Comparison of ENCODE assay signal across 9 mouse cellular contexts in the genomic region with DNA sequence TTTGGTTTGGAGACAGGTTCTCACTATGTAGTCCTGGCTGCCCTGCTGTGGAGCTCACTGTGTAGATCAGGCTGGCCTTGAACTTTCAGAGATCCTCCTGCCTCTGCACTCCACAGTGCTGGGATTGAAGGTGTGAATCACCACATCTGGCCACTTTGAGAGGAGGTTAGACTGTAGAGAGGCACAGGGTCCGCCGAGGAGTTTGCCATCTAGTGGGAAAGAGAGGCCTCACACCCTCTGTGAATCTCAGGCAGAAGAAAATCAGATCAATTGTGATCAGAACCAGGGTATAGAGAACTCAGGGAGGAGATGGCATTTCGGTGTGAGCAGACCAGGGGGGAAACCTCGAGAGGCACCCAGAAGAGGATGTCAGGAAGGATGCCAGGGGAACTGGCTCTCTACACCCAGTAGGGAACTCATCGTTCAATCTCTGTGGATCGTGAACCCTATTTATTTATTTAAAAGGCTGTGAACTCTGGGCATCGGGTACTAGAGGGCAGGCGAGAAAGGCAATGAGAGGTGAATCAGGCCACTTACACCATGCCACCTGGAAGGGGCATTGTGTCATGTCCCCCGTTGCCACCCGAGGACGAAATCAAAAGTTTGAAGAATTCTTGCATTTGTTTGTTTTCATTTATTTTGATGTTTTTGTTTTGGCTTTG. TPM values are rescaled to one million over a fixed set of nuclear protein-coding genes. Genes with fewer than 3 reads are reported as not detected.
DNase-seq lines count a peak whose midpoint lies in the region; ATAC-seq and TF ChIP-seq lines count a peak whose summit lies in the region.
"Had no signal": no experiment of that assay in that cellular context is flagged by ENCODE, and none has a peak within 500 bp of the region (broad histone marks: within the 10 kb centered on the region; RNA-seq: fewer than 3 reads in every experiment).

No protein-coding gene starts in this region.

- no peak for ATAC-seq in frontal cortex, adult (ENCODE audit: low TSS enrichment)

- H3K9me3 ChIP-seq in MEL (replicated peaks; ENCODE audit: insufficient read depth, low read length) = no peaks in the 10 kb centered on the region

- no peak overlapping the region for H3K4me3 ChIP-seq in layer of hippocampus, adult 2 months
- no peak overlapping the region for H3K4me3 ChIP-seq in MEL (ENCODE audit: control insufficient read depth in 1 of 2, insufficient read depth in 1 of 2, low read depth in 2 of 2, low read length in 2 of 2)

- peak; percentile 40 for TF ChIP-seq RAD21 in MEL (IDR thresholded peaks at IDR 0.05; ENCODE audit: low read depth, low read length)

- peaks cover 0 to 2% of the 10 kb centered on the region in 2 experiments; a peak in 1 of 4 replicates for H3K27me3 ChIP-seq in MEL (ENCODE audit: control insufficient read depth in 1 of 2, insufficient read depth in 2 of 2, low read length in 2 of 2)

- no peaks in the 10 kb centered on the region for H3K79me2 ChIP-seq in MEL (ENCODE audit: control insufficient read depth, insufficient read depth, low read length, poor library complexity)

- no peaks in the 10 kb centered on the region for H3K4me1 ChIP-seq in MEL (ENCODE audit: control insufficient read depth in 1 of 2, insufficient read depth in 2 of 2, low read length in 2 of 2)

- H3K27ac ChIP-seq in layer of hippocampus, adult 2 months = no peak overlapping the region
- no peak overlapping the region for H3K27ac ChIP-seq in MEL (ENCODE audit: control insufficient read depth, low read depth, low read length)

- no peak overlapping the region for H3K9ac ChIP-seq in MEL (ENCODE audit: control insufficient read depth, low read depth, low read length, poor library complexity, severe bottlenecking)

- no peak for DNase-seq in layer of hippocampus, adult 2 months (ENCODE audit: low spot score in 2 of 2)
- DNase-seq in layer of hippocampus, postnatal 25 days (ENCODE audit: extremely low spot score in 1 of 2, low spot score in 1 of 2) = no peak
- peak; percentile 63 for DNase-seq in CD4-positive, CD25-positive, alpha-beta regulatory T cell, adult 2 months (ENCODE audit: low read depth, low spot score)
- DNase-seq in MEL (ENCODE audit: low read depth, low spot score) = peak; percentile 26
- DNase-seq in kidney, postnatal 14 days = peak; percentile 37
- no peak for DNase-seq in gastrocnemius, adult 8-10 months (ENCODE audit: low spot score in 2 of 2)
- no peak for DNase-seq in adrenal gland, postnatal 25 days
- DNase-seq: right cerebral cortex, postnatal 25 days had no signal

- H3K36me3 ChIP-seq in MEL (ENCODE audit: control insufficient read depth in 1 of 2, insufficient read depth in 2 of 2, low read length in 2 of 2) = no peaks in the 10 kb centered on the region

- TF ChIP-seq POLR2A in MEL (IDR thresholded peaks at IDR 0.05; ENCODE audit: control insufficient read depth in 1 of 2, insufficient read depth in 1 of 2, low read depth in 1 of 2, low read length in 2 of 2, poor library complexity in 1 of 2) = no peak

- peak; percentile 77 for TF ChIP-seq CTCF in layer of hippocampus, adult 2 months (conservative IDR thresholded peaks at IDR 0.05)
- peak; percentile 30 to 62 (median 55); a peak in 5 of 6 replicates for TF ChIP-seq CTCF in MEL (IDR thresholded peaks at IDR 0.05 in 2 of 3, conservative IDR thresholded peaks at IDR 0.05 in 1 of 3; ENCODE audit: control insufficient read depth in 1 of 3, insufficient read depth in 1 of 3, low read depth in 2 of 3, low read length in 3 of 3, poor library complexity in 1 of 3, severe bottlenecking in 1 of 3)

- TF ChIP-seq EP300 in MEL (IDR thresholded peaks at IDR 0.05; ENCODE audit: low read depth in 1 of 2, low read length in 2 of 2) = no peak

TF ChIP-seq in MEL, 35 proteins besides CTCF, POLR2A, EP300 and RAD21:
- TF ChIP-seq ZNF384 (IDR thresholded peaks at IDR 0.05; ENCODE audit: low read depth, low read length) (no peak), MAZ (IDR thresholded peaks at IDR 0.05; ENCODE audit: low read depth, low read length) (no peak), MYB (IDR thresholded peaks at IDR 0.05; ENCODE audit: low read depth, low read length) (no peak), ZC3H11A (IDR thresholded peaks at IDR 0.05; ENCODE audit: low read depth, low read length) (peak; percentile 22; the same call in 1 of the 2 replicates), SMC3 (IDR thresholded peaks at IDR 0.05; ENCODE audit: low read depth, low read length) (peak; percentile 73)

RNA-seq across cellular contexts. Expression of a gene that starts 14.4 kb away (rescaled TPM):
- total RNA-seq in layer of hippocampus, adult 2 months (2021) = 1 to 10 TPM; 6.2 to 6.7 TPM
- total RNA-seq in layer of hippocampus, postnatal 25 days (2021) = 1 to 10 TPM; 3.1 to 5.8 TPM
- total RNA-seq in MEL (2012; rRNA removed) = not detected in 2 replicates
- polyA plus RNA-seq in MEL (2012; ENCODE audit: insufficient read depth in 1 of 2, insufficient read length in 2 of 2, low read depth in 1 of 2, low replicate concordance in 2 of 2, missing spikeins in 1 of 2) = not detected
- 10 to 100 TPM; 44.9 to 73.8 (median 51.6) TPM for total RNA-seq in gastrocnemius, adult 8-10 months (2022)
- total RNA-seq in adrenal gland, postnatal 25 days (2021) = 70.1 and 79.1 TPM in 2 replicates

RNA-seq across cellular contexts. Expression of a gene that starts 26.1 kb away (rescaled TPM):
- 10 to 100 TPM; 29.4 to 30.3 TPM for total RNA-seq in layer of hippocampus, adult 2 months (2021)
- total RNA-seq in layer of hippocampus, postnatal 25 days (2021) = 10 to 100 TPM; 30.4 to 32.8 TPM
- total RNA-seq in MEL (2012; rRNA removed) = 0.23 and 0.31 TPM in 2 replicates
- polyA plus RNA-seq in MEL (2012; ENCODE audit: insufficient read depth in 1 of 2, insufficient read length in 2 of 2, low read depth in 1 of 2, low replicate concordance in 2 of 2, missing spikeins in 1 of 2) = 1 to 10 TPM in 1 of 2 experiments, not detected in 1; 1.2 TPM
- under 1 TPM in 3 of 4 experiments, not detected in 1; 0.31 to 0.56 (median 0.41) TPM for total RNA-seq in gastrocnemius, adult 8-10 months (2022)
- 2.2 and 4.1 TPM in 2 replicates for total RNA-seq in adrenal gland, postnatal 25 days (2021)

RNA-seq across cellular contexts. Expression of a gene that starts 39.4 kb away (rescaled TPM):
- total RNA-seq in layer of hippocampus, adult 2 months (2021) = 10 to 100 TPM; 49.9 to 53.4 TPM
- total RNA-seq in layer of hippocampus, postnatal 25 days (2021) = 10 to 100 TPM; 48.7 to 51.6 TPM
- 87.5 and 101 TPM in 2 replicates for total RNA-seq in MEL (2012; rRNA removed)
- polyA plus RNA-seq in MEL (2012; ENCODE audit: insufficient read depth in 1 of 2, insufficient read length in 2 of 2, low read depth in 1 of 2, low replicate concordance in 2 of 2, missing spikeins in 1 of 2) = 100 to 1,000 TPM in 1 of 2 experiments, not detected in 1; 222 TPM
- 10 to 100 TPM; 25.7 to 36.4 (median 29.8) TPM for total RNA-seq in gastrocnemius, adult 8-10 months (2022)
- total RNA-seq in adrenal gland, postnatal 25 days (2021) = 58.5 and 66.1 TPM in 2 replicates

RNA-seq across cellular contexts. Expression of a gene that starts 40.1 kb away (rescaled TPM):
- 10 to 100 TPM; 39.1 to 43.1 TPM for total RNA-seq in layer of hippocampus, adult 2 months (2021)
- 10 to 100 TPM; 43.7 TPM for total RNA-seq in layer of hippocampus, postnatal 25 days (2021)
- 6.5 and 7.4 TPM in 2 replicates for total RNA-seq in MEL (2012; rRNA removed)
- 10 to 100 TPM in 1 of 2 experiments, not detected in 1; 15.6 TPM for polyA plus RNA-seq in MEL (2012; ENCODE audit: insufficient read depth in 1 of 2, insufficient read length in 2 of 2, low read depth in 1 of 2, low replicate concordance in 2 of 2, missing spikeins in 1 of 2)
- total RNA-seq in gastrocnemius, adult 8-10 months (2022) = 10 to 100 TPM; 24.3 to 26.8 (median 25.8) TPM
- total RNA-seq in adrenal gland, postnatal 25 days (2021) = 29.6 and 38.8 TPM in 2 replicates

RNA-seq across cellular contexts. Expression of a gene that starts 45.3 kb away (rescaled TPM):
- 10 to 100 TPM; 29.8 to 32.0 TPM for total RNA-seq in layer of hippocampus, adult 2 months (2021)
- total RNA-seq in layer of hippocampus, postnatal 25 days (2021) = 10 to 100 TPM; 32.1 to 34.4 TPM
- 19.3 and 20.5 TPM in 2 replicates for total RNA-seq in MEL (2012; rRNA removed)
- 10 to 100 TPM in 1 of 2 experiments, not detected in 1; 30.3 TPM for polyA plus RNA-seq in MEL (2012; ENCODE audit: insufficient read depth in 1 of 2, insufficient read length in 2 of 2, low read depth in 1 of 2, low replicate concordance in 2 of 2, missing spikeins in 1 of 2)
- total RNA-seq in gastrocnemius, adult 8-10 months (2022) = 10 to 100 TPM in 1 of 4 experiments, 1 to 10 TPM in 3; 8.5 to 12.2 (median 8.9) TPM
- total RNA-seq in adrenal gland, postnatal 25 days (2021) = 31.5 and 46.0 TPM in 2 replicates

Comparison
In these comparisons a context has a peak if more than half of its experiments do, and no peak if none do; other contexts are left out.
1. DNase-seq: peak in CD4-positive, CD25-positive, alpha-beta regulatory T cell, adult 2 months (single experiment), MEL (single experiment) and kidney, postnatal 14 days (single experiment); none in layer of hippocampus, adult 2 months (0 of 2), layer of hippocampus, postnatal 25 days (0 of 2), gastrocnemius, adult 8-10 months (0 of 2) and adrenal gland, postnatal 25 days (single experiment).